Mouse (Mus musculus): ENCODE results near the gene Agap1. TPM values are rescaled to one million over a fixed set of nuclear protein-coding genes. Genes with fewer than 3 reads are reported as not detected.

The Agap1 gene
- polyA plus RNA-seq, 1 experiment from 2014 or later, result 28.6 TPM

DNA sequence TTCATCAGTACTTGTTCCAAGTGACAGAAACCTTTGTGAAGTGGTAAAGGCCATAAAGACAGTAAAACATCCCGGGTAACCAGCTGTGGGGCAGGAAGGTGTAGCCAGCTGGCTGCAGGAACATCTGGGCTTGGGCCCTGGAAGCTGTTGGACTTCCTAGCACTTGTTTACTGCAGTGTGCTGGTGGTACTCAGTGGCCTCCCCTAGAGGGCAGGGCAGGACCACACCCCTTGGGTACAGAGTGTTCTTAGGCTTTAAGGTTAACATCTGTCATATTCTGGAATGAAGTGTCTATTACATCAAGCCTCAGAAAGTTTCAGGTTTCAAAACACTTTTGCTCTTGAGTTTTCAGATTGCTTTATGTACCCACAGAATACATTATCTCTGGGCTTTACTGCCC lies 376.5 kb downstream of the Agap1 start:
- WGBS, result 81% methylated on average over 1 of the region's 1 CpGs
- Histone ChIP-seq H3K9me3 (replicated peaks; ENCODE audit: control insufficient read depth, low read length) (no peaks in the 10 kb centered on the region), H3K36me3 (ENCODE audit: control insufficient read depth, insufficient read depth, low read length) (0 out of 2 replicates have a peak, but pooled peaks cover 3% of the 10 kb centered on the region), H3K4me1 (ENCODE audit: control insufficient read depth, insufficient read depth, low read length) (no peaks in the 10 kb centered on the region), H3K4me3 (ENCODE audit: low read depth, low read length) (no peak overlapping the region), H3K27me3 (replicated peaks; ENCODE audit: control insufficient read depth, insufficient read depth, low read length) (no peaks in the 10 kb centered on the region), H3K27ac (ENCODE audit: low read depth, low read length) (no peak overlapping the region), H3K4me2 (ENCODE audit: low read length) (no peak overlapping the region), H3K9ac (ENCODE audit: low read length) (no peak overlapping the region)
- ATAC-seq, result no peak
- DNase-seq (ENCODE audit: low spot score), result no peak

DNA sequence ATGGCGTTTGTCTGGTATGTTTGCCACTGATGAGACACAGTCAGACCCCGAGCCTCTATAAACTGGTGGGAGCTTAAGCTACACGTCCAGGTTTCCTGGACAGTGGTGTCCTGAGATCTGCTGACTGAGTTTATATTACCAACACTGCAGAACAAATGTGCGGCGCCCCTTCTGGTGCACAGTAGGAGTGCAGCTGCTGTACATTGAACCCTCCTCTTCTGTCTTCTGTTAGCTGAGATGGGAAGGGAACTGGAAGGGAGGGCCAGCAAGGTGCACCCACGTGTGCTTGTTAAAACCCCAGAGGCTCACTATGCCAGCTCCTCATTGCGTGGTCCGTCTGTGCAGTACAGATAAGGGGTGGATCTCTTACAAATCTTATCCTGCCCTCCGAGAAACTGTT lies 389.5 kb downstream of the Agap1 start:
- no peaks in the 10 kb centered on the region for H3K27me3 ChIP-seq (replicated peaks; ENCODE audit: control insufficient read depth, insufficient read depth, low read length)
- no peak overlapping the region for H3K4me3 ChIP-seq (ENCODE audit: low read depth, low read length)
- H3K9ac ChIP-seq (ENCODE audit: low read length), result no peak overlapping the region
- no peak overlapping the region for H3K27ac ChIP-seq (ENCODE audit: low read depth, low read length)
- H3K9me3 ChIP-seq (replicated peaks; ENCODE audit: control insufficient read depth, low read length), result no peaks in the 10 kb centered on the region
- peaks cover 9% of the 10 kb centered on the region; the same call in 1 of the 2 replicates for H3K36me3 ChIP-seq (ENCODE audit: control insufficient read depth, insufficient read depth, low read length)
- H3K4me2 ChIP-seq (ENCODE audit: low read length), result no peak overlapping the region
- DNase-seq (ENCODE audit: low spot score) (no peak), ATAC-seq (no peak)
- WGBS, result 78% methylated on average over 9 of the region's 9 CpGs
- H3K4me1 ChIP-seq (ENCODE audit: control insufficient read depth, insufficient read depth, low read length), result peaks cover 22% of the 10 kb centered on the region

DNA sequence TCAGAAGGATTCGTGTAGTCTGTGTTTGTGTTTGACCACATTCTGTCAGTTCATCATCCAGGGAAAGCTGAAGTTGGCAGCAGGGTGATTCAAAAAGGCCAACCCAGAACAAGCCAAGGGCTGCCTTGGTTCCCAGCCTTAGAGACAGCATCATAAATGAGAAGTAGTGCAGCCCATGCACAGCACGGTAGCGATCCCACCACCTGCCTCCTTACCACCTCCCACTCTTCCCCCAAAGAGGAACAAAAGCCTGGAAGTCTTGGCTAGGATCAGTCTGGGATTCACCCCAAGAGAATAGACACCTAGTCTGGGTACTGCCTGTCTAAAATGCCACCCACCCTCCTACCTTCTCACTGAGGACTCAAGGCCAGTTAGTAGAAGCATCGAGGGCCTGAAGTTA lies 390.9 kb downstream of the Agap1 start:
- H3K4me2 ChIP-seq (ENCODE audit: low read length), result no peak overlapping the region
- peaks cover 9% of the 10 kb centered on the region; the same call in 1 of the 2 replicates for H3K36me3 ChIP-seq (ENCODE audit: control insufficient read depth, insufficient read depth, low read length)
- peaks cover 36% of the 10 kb centered on the region for H3K4me1 ChIP-seq (ENCODE audit: control insufficient read depth, insufficient read depth, low read length)
- ATAC-seq (no peak), DNase-seq (ENCODE audit: low spot score) (no peak)
- no peak overlapping the region for H3K9ac ChIP-seq (ENCODE audit: low read length)
- H3K27me3 ChIP-seq (replicated peaks; ENCODE audit: control insufficient read depth, insufficient read depth, low read length), result no peaks in the 10 kb centered on the region
- no peaks in the 10 kb centered on the region for H3K9me3 ChIP-seq (replicated peaks; ENCODE audit: control insufficient read depth, low read length)
- 85% methylated on average over 4 of the region's 4 CpGs for WGBS
- no peak overlapping the region for H3K27ac ChIP-seq (ENCODE audit: low read depth, low read length)
- no peak overlapping the region for H3K4me3 ChIP-seq (ENCODE audit: low read depth, low read length)

DNA sequence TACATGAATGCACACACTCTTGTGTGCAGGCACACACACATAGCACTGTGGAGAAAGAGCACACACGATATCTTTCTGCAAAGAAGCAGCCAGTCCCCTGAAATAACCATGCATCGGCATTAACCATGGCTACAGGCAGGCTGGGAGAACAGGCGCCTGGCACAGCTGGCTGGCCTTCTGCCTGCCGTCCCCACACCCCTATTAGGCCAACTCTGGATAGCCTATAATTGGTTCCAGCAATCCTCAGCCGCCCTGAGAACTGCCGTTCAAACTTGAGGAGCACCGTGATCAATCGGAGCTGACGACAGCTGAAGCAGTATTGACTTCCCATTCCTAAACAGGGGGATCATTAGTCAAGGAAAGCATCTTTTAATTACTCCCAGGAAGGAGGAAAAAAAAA lies 391.5 kb downstream of the Agap1 start:
- no peak overlapping the region for H3K27ac ChIP-seq (ENCODE audit: low read depth, low read length)
- 54% methylated on average over 9 of the region's 9 CpGs for WGBS

GRCm38 (mm10) chr1:89848356-89849039 lies 393.9 kb downstream of the Agap1 start:
- Histone ChIP-seq H3K27me3 (replicated peaks; ENCODE audit: control insufficient read depth, insufficient read depth, low read length) (peaks cover 11% of the 10 kb centered on the region; the same call in 1 of the 2 replicates), H3K36me3 (ENCODE audit: control insufficient read depth, insufficient read depth, low read length) (0 out of 2 replicates have a peak, but pooled peaks cover 3% of the 10 kb centered on the region), H3K4me2 (ENCODE audit: low read length) (peak overlapping the region; percentile 32), H3K4me3 (ENCODE audit: low read depth, low read length) (no peak overlapping the region), H3K9ac (ENCODE audit: low read length) (no peak overlapping the region; the same call in 1 of the 2 replicates), H3K27ac (ENCODE audit: low read depth, low read length) (peak overlapping the region; percentile 28; the same call in 1 of the 2 replicates), H3K9me3 (replicated peaks; ENCODE audit: control insufficient read depth, low read length) (no peaks in the 10 kb centered on the region), H3K4me1 (ENCODE audit: control insufficient read depth, insufficient read depth, low read length) (peaks cover 36% of the 10 kb centered on the region)
- ATAC-seq, result peak; percentile 54
- WGBS, result 8% methylated on average over 17 of the region's 17 CpGs
- DNase-seq (ENCODE audit: low spot score), result peak; percentile 78

More for the DNA sequence above, 391.5 kb downstream of the Agap1 start:
- H3K36me3 ChIP-seq (ENCODE audit: control insufficient read depth, insufficient read depth, low read length), result peaks cover 6% of the 10 kb centered on the region; the same call in 1 of the 2 replicates
- no peak for ATAC-seq
- no peak overlapping the region for H3K9ac ChIP-seq (ENCODE audit: low read length)
- no peak overlapping the region for H3K4me2 ChIP-seq (ENCODE audit: low read length)
- peak; percentile 23 for DNase-seq (ENCODE audit: low spot score)
- peaks cover 36% of the 10 kb centered on the region for H3K4me1 ChIP-seq (ENCODE audit: control insufficient read depth, insufficient read depth, low read length)
- H3K9me3 ChIP-seq (replicated peaks; ENCODE audit: control insufficient read depth, low read length), result no peaks in the 10 kb centered on the region
- H3K27me3 ChIP-seq (replicated peaks; ENCODE audit: control insufficient read depth, insufficient read depth, low read length), result peaks cover 2% of the 10 kb centered on the region; the same call in 1 of the 2 replicates
- no peak overlapping the region for H3K4me3 ChIP-seq (ENCODE audit: low read depth, low read length)

DNA sequence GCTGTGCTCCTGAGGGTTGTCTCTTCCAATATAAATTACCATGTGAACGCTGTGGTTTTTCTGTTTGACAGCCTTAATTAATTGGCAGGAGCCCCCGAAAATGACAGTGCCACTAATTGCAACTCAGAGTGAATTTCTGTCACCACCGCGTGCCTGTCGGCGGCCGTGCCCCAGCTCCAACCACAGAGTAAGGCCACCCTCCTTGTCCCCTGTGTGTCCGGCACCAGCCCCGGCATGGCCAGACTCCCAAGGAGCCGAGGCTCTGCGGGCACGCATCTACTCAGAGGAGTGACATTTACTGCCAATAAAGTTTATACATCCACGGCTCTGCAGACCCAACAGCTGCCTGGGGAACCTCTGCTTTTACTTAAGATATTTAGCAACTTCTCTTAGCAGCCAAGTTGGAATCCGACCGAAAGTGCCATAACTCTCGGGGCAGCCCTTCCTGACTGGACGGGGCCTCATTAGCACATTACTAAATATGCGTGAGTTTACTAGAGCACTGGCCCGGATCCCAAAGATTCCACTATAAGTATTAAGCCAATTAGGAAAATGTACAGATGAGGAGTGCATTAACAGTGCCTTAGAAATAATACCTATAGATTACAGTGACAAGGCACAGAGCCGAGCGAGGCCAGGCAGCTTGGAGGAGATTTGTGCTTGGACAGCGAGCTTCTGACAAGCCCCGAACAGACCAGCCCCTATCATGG lies 394.7 kb downstream of the Agap1 start:
- DNase-seq (ENCODE audit: low spot score) (peak; percentile 81), ATAC-seq (peak; percentile 43; the same call in 1 of the 2 replicates)
- Histone ChIP-seq H3K27ac (ENCODE audit: low read depth, low read length) (peak overlapping the region; percentile 28), H3K4me3 (ENCODE audit: low read depth, low read length) (no peak overlapping the region), H3K4me2 (ENCODE audit: low read length) (peak overlapping the region; percentile 32), H3K9me3 (replicated peaks; ENCODE audit: control insufficient read depth, low read length) (no peaks in the 10 kb centered on the region), H3K27me3 (replicated peaks; ENCODE audit: control insufficient read depth, insufficient read depth, low read length) (peaks cover 11% of the 10 kb centered on the region; the same call in 1 of the 2 replicates), H3K36me3 (ENCODE audit: control insufficient read depth, insufficient read depth, low read length) (0 out of 2 replicates have a peak, but pooled peaks cover 3% of the 10 kb centered on the region), H3K9ac (ENCODE audit: low read length) (peak overlapping the region; percentile 6; the same call in 1 of the 2 replicates), H3K4me1 (ENCODE audit: control insufficient read depth, insufficient read depth, low read length) (peaks cover 36% of the 10 kb centered on the region)
- 17% methylated on average over 23 of the region's 23 CpGs for WGBS

DNA sequence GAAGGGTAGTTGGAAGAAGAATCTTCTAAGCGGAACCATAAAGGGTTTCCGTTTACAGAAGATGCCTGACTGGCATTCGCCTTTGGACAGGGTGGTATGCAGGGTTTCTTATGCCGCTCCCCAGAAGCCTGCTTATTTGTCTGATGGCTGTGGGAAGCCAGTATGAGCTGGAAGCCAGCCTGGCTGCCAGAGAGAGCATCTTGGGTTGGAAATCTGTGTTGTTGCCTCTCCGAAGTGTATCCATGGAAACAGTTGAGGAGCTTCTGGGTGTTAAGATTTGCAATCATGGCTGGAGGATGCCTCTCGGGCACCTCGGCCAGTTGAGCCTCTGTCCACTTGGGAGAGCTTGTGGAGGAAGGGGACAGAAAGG lies 395.2 kb downstream of the Agap1 start:
- 0 out of 2 replicates have a peak, but pooled peaks cover 3% of the 10 kb centered on the region for H3K36me3 ChIP-seq (ENCODE audit: control insufficient read depth, insufficient read depth, low read length)
- ATAC-seq (peak; percentile 35; the same call in 1 of the 2 replicates), DNase-seq (ENCODE audit: low spot score) (peak; percentile 75)
- no peak overlapping the region for H3K4me3 ChIP-seq (ENCODE audit: low read depth, low read length)
- H3K4me2 ChIP-seq (ENCODE audit: low read length), result 0 out of 2 replicates have a peak overlapping the region, but pooled peaks have one; percentile 32
- H3K9ac ChIP-seq (ENCODE audit: low read length), result peak overlapping the region; percentile 6; the same call in 1 of the 2 replicates
- peaks cover 36% of the 10 kb centered on the region for H3K4me1 ChIP-seq (ENCODE audit: control insufficient read depth, insufficient read depth, low read length)
- H3K27me3 ChIP-seq (replicated peaks; ENCODE audit: control insufficient read depth, insufficient read depth, low read length), result peaks cover 11% of the 10 kb centered on the region; the same call in 1 of the 2 replicates
- peak overlapping the region; percentile 28 for H3K27ac ChIP-seq (ENCODE audit: low read depth, low read length)
- 51% methylated on average over 7 of the region's 7 CpGs for WGBS
- no peaks in the 10 kb centered on the region for H3K9me3 ChIP-seq (replicated peaks; ENCODE audit: control insufficient read depth, low read length)

GRCm38 (mm10) chr1:89850681-89851414 lies 396.2 kb downstream of the Agap1 start:
- ATAC-seq, result no peak
- whole genome bisulfite sequencing, result 84% methylated on average over 11 of the region's 11 CpGs

More at GRCm38 (mm10) chr1:89850681-89851414, 396.2 kb downstream of the Agap1 start:
- no peak overlapping the region for H3K4me2 ChIP-seq (ENCODE audit: low read length)
- DNase-seq (ENCODE audit: low spot score), result no peak
- H3K9me3 ChIP-seq (replicated peaks; ENCODE audit: control insufficient read depth, low read length), result no peaks in the 10 kb centered on the region
- H3K9ac ChIP-seq (ENCODE audit: low read length), result no peak overlapping the region
- no peak overlapping the region for H3K27ac ChIP-seq (ENCODE audit: low read depth, low read length)
- H3K27me3 ChIP-seq (replicated peaks; ENCODE audit: control insufficient read depth, insufficient read depth, low read length), result peaks cover 11% of the 10 kb centered on the region; the same call in 1 of the 2 replicates
- no peak overlapping the region for H3K4me3 ChIP-seq (ENCODE audit: low read depth, low read length)
- H3K4me1 ChIP-seq (ENCODE audit: control insufficient read depth, insufficient read depth, low read length), result peaks cover 36% of the 10 kb centered on the region
- H3K36me3 ChIP-seq (ENCODE audit: control insufficient read depth, insufficient read depth, low read length), result 0 out of 2 replicates have a peak, but pooled peaks cover 3% of the 10 kb centered on the region

Measured in forebrain, embryonic 14.5 days (tissue).